Mouse (Mus musculus): Measurements from ENCODE around the gene Slc23a4. TPM values are rescaled to one million over a fixed set of nuclear protein-coding genes. Genes with fewer than 3 reads are reported as not detected.
A peak's percentile ranks its signal among the peaks of the same experiment; 100 is the strongest.

Slc23a4 gene
- 0.18 and 0.33 TPM in 2 replicates for polyA plus RNA-seq (2016; fragmentation: Nextera tagmentation; extraction: Ambion mirVana)

GRCm38 (mm10) chr6:34988081-34988761, at the start of gene Slc23a4:
TSS of gene Slc23a4 (minus strand) at chr6:34988404.
- ATAC-seq (ENCODE audit: insufficient number of reproducible peaks, low FRiP score) = no peak
- Histone ChIP-seq H3K27me3 (replicated peaks) (peaks cover 10% of the 10 kb centered on the region), H3K4me2 (peak within 1 kb of the TSS; percentile 50), H3K36me3 (no peaks in the 10 kb centered on the region), H3K9me3 (replicated peaks) (no peaks in the 10 kb centered on the region), H3K4me1 (replicated peaks) (peaks cover 11% of the 10 kb centered on the region), H3K4me3 (peak within 1 kb of the TSS; percentile 4; the same call in 1 of the 2 replicates), H3K27ac (ENCODE audit: poor library complexity, severe bottlenecking) (no peak within 1 kb of the TSS), H3K9ac (no peak within 1 kb of the TSS)
- 8% methylated on average over 20 of the region's 20 CpGs for WGBS

- no peaks in the 10 kb centered on the region for H3K9me3 ChIP-seq (replicated peaks)
- H3K4me2 ChIP-seq = no peak overlapping the region
- H3K9ac ChIP-seq = no peak overlapping the region
- H3K27me3 ChIP-seq (replicated peaks) = no peaks in the 10 kb centered on the region
- no peak for ATAC-seq (ENCODE audit: insufficient number of reproducible peaks, low FRiP score)
- peaks cover 13% of the 10 kb centered on the region for H3K36me3 ChIP-seq
- H3K4me1 ChIP-seq (replicated peaks) = 0 out of 2 replicates have a peak, but pooled peaks cover 8% of the 10 kb centered on the region
- WGBS = 90% methylated on average over 11 of the region's 11 CpGs
- no peak overlapping the region for H3K27ac ChIP-seq (ENCODE audit: poor library complexity, severe bottlenecking)
- no peak overlapping the region for H3K4me3 ChIP-seq
These were observed 45.1 kb upstream of the Slc23a4 start for GRCm38 (mm10) chr6:35033341-35033740.

GRCm38 (mm10) chr6:35032704-35033103, 44.5 kb upstream of the Slc23a4 start:
- 57% methylated on average over 2 of the region's 2 CpGs for WGBS
- peaks cover 13% of the 10 kb centered on the region for H3K36me3 ChIP-seq
- ATAC-seq (ENCODE audit: insufficient number of reproducible peaks, low FRiP score) = no peak
- no peaks in the 10 kb centered on the region for H3K9me3 ChIP-seq (replicated peaks)
- no peaks in the 10 kb centered on the region for H3K27me3 ChIP-seq (replicated peaks)
- no peak overlapping the region for H3K9ac ChIP-seq
- no peak overlapping the region for H3K4me3 ChIP-seq
- 0 out of 2 replicates have a peak, but pooled peaks cover 9% of the 10 kb centered on the region for H3K4me1 ChIP-seq (replicated peaks)
- no peak overlapping the region for H3K4me2 ChIP-seq
- H3K27ac ChIP-seq (ENCODE audit: poor library complexity, severe bottlenecking) = no peak overlapping the region

- H3K9me3 ChIP-seq (replicated peaks) = no peaks in the 10 kb centered on the region
- H3K36me3 ChIP-seq = 0 out of 2 replicates have a peak, but pooled peaks cover under 1% of the 10 kb centered on the region
- peaks cover 11% of the 10 kb centered on the region for H3K4me1 ChIP-seq (replicated peaks)
- no peak for ATAC-seq (ENCODE audit: insufficient number of reproducible peaks, low FRiP score)
- 85% methylated on average over 4 of the region's 4 CpGs for WGBS
- H3K27ac ChIP-seq (ENCODE audit: poor library complexity, severe bottlenecking) = no peak overlapping the region
- no peak overlapping the region for H3K4me2 ChIP-seq
- H3K27me3 ChIP-seq (replicated peaks) = no peaks in the 10 kb centered on the region
- H3K9ac ChIP-seq = no peak overlapping the region
- no peak overlapping the region for H3K4me3 ChIP-seq
These were observed 42.6 kb upstream of the Slc23a4 start for GRCm38 (mm10) chr6:35030811-35031210.

GRCm38 (mm10) chr6:35030226-35030625, 42.0 kb upstream of the Slc23a4 start:
- no peaks in the 10 kb centered on the region for H3K27me3 ChIP-seq (replicated peaks)
- H3K9ac ChIP-seq = no peak overlapping the region
- WGBS = 90% methylated on average over 6 of the region's 6 CpGs
- peaks cover 11% of the 10 kb centered on the region for H3K4me1 ChIP-seq (replicated peaks)
- no peaks in the 10 kb centered on the region for H3K36me3 ChIP-seq
- H3K4me3 ChIP-seq = no peak overlapping the region
- ATAC-seq (ENCODE audit: insufficient number of reproducible peaks, low FRiP score) = no peak
- H3K4me2 ChIP-seq = no peak overlapping the region
- H3K27ac ChIP-seq (ENCODE audit: poor library complexity, severe bottlenecking) = no peak overlapping the region
- no peaks in the 10 kb centered on the region for H3K9me3 ChIP-seq (replicated peaks)

GRCm38 (mm10) chr6:35028023-35028422, 39.8 kb upstream of the Slc23a4 start:
- H3K9me3 ChIP-seq (replicated peaks) = no peaks in the 10 kb centered on the region
- no peaks in the 10 kb centered on the region for H3K27me3 ChIP-seq (replicated peaks)
- peaks cover 15% of the 10 kb centered on the region for H3K4me1 ChIP-seq (replicated peaks)
- H3K4me2 ChIP-seq = no peak overlapping the region
- no peak overlapping the region for H3K9ac ChIP-seq
- WGBS = 93% methylated on average over 2 of the region's 2 CpGs
- no peak for ATAC-seq (ENCODE audit: insufficient number of reproducible peaks, low FRiP score)
- H3K36me3 ChIP-seq = peaks cover 3% of the 10 kb centered on the region
- no peak overlapping the region for H3K4me3 ChIP-seq
- H3K27ac ChIP-seq (ENCODE audit: poor library complexity, severe bottlenecking) = no peak overlapping the region

GRCm38 (mm10) chr6:35027257-35027656, 39.1 kb upstream of the Slc23a4 start:
- H3K4me1 ChIP-seq (replicated peaks) = peaks cover 15% of the 10 kb centered on the region
- no peak overlapping the region for H3K4me3 ChIP-seq
- no peak overlapping the region for H3K27ac ChIP-seq (ENCODE audit: poor library complexity, severe bottlenecking)
- peaks cover 7% of the 10 kb centered on the region for H3K36me3 ChIP-seq
- no peak overlapping the region for H3K9ac ChIP-seq
- H3K27me3 ChIP-seq (replicated peaks) = no peaks in the 10 kb centered on the region
- 74% methylated on average over 6 of the region's 6 CpGs for WGBS
- no peaks in the 10 kb centered on the region for H3K9me3 ChIP-seq (replicated peaks)
- H3K4me2 ChIP-seq = no peak overlapping the region
- no peak for ATAC-seq (ENCODE audit: insufficient number of reproducible peaks, low FRiP score)

GRCm38 (mm10) chr6:35016624-35017023, 28.4 kb upstream of the Slc23a4 start:
- no peak for ATAC-seq (ENCODE audit: insufficient number of reproducible peaks, low FRiP score)
- no peak overlapping the region for H3K27ac ChIP-seq (ENCODE audit: poor library complexity, severe bottlenecking)
- H3K9me3 ChIP-seq (replicated peaks) = no peaks in the 10 kb centered on the region
- H3K4me2 ChIP-seq = no peak overlapping the region
- H3K9ac ChIP-seq = no peak overlapping the region
- H3K4me1 ChIP-seq (replicated peaks) = peaks cover 19% of the 10 kb centered on the region
- WGBS = 85% methylated on average over 5 of the region's 5 CpGs
- H3K36me3 ChIP-seq = peaks cover 8% of the 10 kb centered on the region; the same call in 1 of the 2 replicates
- H3K27me3 ChIP-seq (replicated peaks) = no peaks in the 10 kb centered on the region
- H3K4me3 ChIP-seq = no peak overlapping the region

- no peaks in the 10 kb centered on the region for H3K9me3 ChIP-seq (replicated peaks)
- no peaks in the 10 kb centered on the region for H3K27me3 ChIP-seq (replicated peaks)
- no peak for ATAC-seq (ENCODE audit: insufficient number of reproducible peaks, low FRiP score)
- no peak overlapping the region for H3K9ac ChIP-seq
- H3K27ac ChIP-seq (ENCODE audit: poor library complexity, severe bottlenecking) = no peak overlapping the region
- peaks cover 7% of the 10 kb centered on the region; the same call in 1 of the 2 replicates for H3K4me1 ChIP-seq (replicated peaks)
- WGBS = 70% methylated on average over 1 of the region's 1 CpGs
- H3K4me3 ChIP-seq = no peak overlapping the region
- H3K4me2 ChIP-seq = no peak overlapping the region
- H3K36me3 ChIP-seq = peaks cover 6% of the 10 kb centered on the region; the same call in 1 of the 2 replicates
These were observed 23.7 kb upstream of the Slc23a4 start for GRCm38 (mm10) chr6:35011953-35012352.

GRCm38 (mm10) chr6:35010705-35011104, 22.5 kb upstream of the Slc23a4 start:
- H3K9ac ChIP-seq = no peak overlapping the region
- no peak overlapping the region for H3K4me2 ChIP-seq
- H3K9me3 ChIP-seq (replicated peaks) = no peaks in the 10 kb centered on the region
- no peak for ATAC-seq (ENCODE audit: insufficient number of reproducible peaks, low FRiP score)
- no peak overlapping the region for H3K4me3 ChIP-seq
- peaks cover 7% of the 10 kb centered on the region; the same call in 1 of the 2 replicates for H3K4me1 ChIP-seq (replicated peaks)
- whole genome bisulfite sequencing = 97% methylated on average over 5 of the region's 5 CpGs
- H3K27ac ChIP-seq (ENCODE audit: poor library complexity, severe bottlenecking) = no peak overlapping the region
- H3K36me3 ChIP-seq = no peaks in the 10 kb centered on the region
- H3K27me3 ChIP-seq (replicated peaks) = no peaks in the 10 kb centered on the region

GRCm38 (mm10) chr6:35002261-35002669, 14.1 kb upstream of the Slc23a4 start:
- H3K27ac ChIP-seq (ENCODE audit: poor library complexity, severe bottlenecking) = no peak overlapping the region

More at GRCm38 (mm10) chr6:35002261-35002669, 14.1 kb upstream of the Slc23a4 start:
- Histone ChIP-seq H3K9ac (no peak overlapping the region), H3K4me1 (replicated peaks) (peaks cover 19% of the 10 kb centered on the region), H3K27me3 (replicated peaks) (peaks cover 15% of the 10 kb centered on the region; the same call in 1 of the 2 replicates), H3K4me2 (peak overlapping the region; percentile 44), H3K9me3 (replicated peaks) (no peaks in the 10 kb centered on the region), H3K4me3 (no peak overlapping the region), H3K36me3 (no peaks in the 10 kb centered on the region)
- ATAC-seq (ENCODE audit: insufficient number of reproducible peaks, low FRiP score) = no peak
- WGBS = 41% methylated on average over 18 of the region's 18 CpGs
